Mouse (Mus musculus) E14TG2a.4 (cell line): ENCODE data around the gene Hist1h1c.

Source experiments
- CTCF ChIP-seq: conservative IDR thresholded peaks from 2 replicates; pipeline ENCODE4 v1.5.1; 2014; ENCODE audit warnings: low read length
- POU5F1 ChIP-seq: IDR thresholded peaks from 2 replicates; pipeline ENCODE4 v1.6.1; 2014; ENCODE audit warnings: low read length, borderline replicate concordance

GRCm38 (mm10) chr13:23730479-23730878, 8.1 kb upstream of the Hist1h1c start:
- no peak for TF ChIP-seq CTCF
- no peak for TF ChIP-seq POU5F1
